Mouse (Mus musculus): ENCODE measurements at regions not wholly inside any gene's neighbourhood (a gene's known extent, or its start where the extent isn't known, plus 50 kb on each side); places are given as distances from the start of the nearest gene placed in this dataset.

GRCm38 (mm10) chr13:73041233-73042040, 218.8 kb upstream of the Irx4 start:
- no peak for TF ChIP-seq CTCF (IDR thresholded peaks at IDR 0.05; ENCODE audit: low read depth, low read length)
- TF ChIP-seq GATA1 (IDR thresholded peaks at IDR 0.05; ENCODE audit: borderline replicate concordance, low read length), result no peak
- no peak for TF ChIP-seq TAL1 (conservative IDR thresholded peaks at IDR 0.05; ENCODE audit: low read depth, low read length)

All from G1E (cell line).